Mouse (Mus musculus) forebrain, embryonic 10.5 days (tissue): ENCODE data around the gene Cd248. TPM values are rescaled to one million over a fixed set of nuclear protein-coding genes. Genes with fewer than 3 reads are reported as not detected.

Experiments
- DNase-seq: peaks from one replicate; pipeline ENCODE4 v3.0.0-alpha.2; 2017; ENCODE audit warnings: low spot score; ENCODE audit errors: extremely low spot score
- H3K27ac ChIP-seq: fragments of 300-500 bp; sonication (generic); 2 replicates; pipeline ENCODE4 v1.5.1; 2016; ENCODE audit warnings: mild to moderate bottlenecking
- H3K27me3 ChIP-seq: fragments of 300-500 bp; sonication (generic); 2 replicates; pipeline ENCODE4 v1.6.1; 2016; ENCODE audit warnings: mild to moderate bottlenecking; ENCODE audit not compliant: poor library complexity, severe bottlenecking
- H3K36me3 ChIP-seq: fragments of 300-500 bp; sonication (generic); replicated peaks from 2 replicates; pipeline ENCODE4 v1.6.1; 2016; ENCODE audit warnings: mild to moderate bottlenecking, moderate library complexity
- H3K4me1 ChIP-seq: fragments of 300-500 bp; sonication (generic); 2 replicates; pipeline ENCODE4 v1.6.1; 2016
- H3K4me3 ChIP-seq: fragments of 300-500 bp; sonication (generic); 2 replicates; pipeline ENCODE4 v1.5.1; 2016; ENCODE audit warnings: mild to moderate bottlenecking, moderate library complexity
- H3K9me3 ChIP-seq: fragments of 300-500 bp; sonication (generic); 2 replicates; pipeline ENCODE4 v1.6.1; 2016; ENCODE audit warnings: mild to moderate bottlenecking, moderate library complexity
- WGBS: fragments of 180-500 bp; shearing (Covaris S2); methylation state at CpG from one replicate; pipeline ENCODE4 v1.1.7; 2016; 5-methylcytosine and 5-hydroxymethylcytosine counted together
- polyA plus RNA-seq: library from polyadenylated mRNA; unstranded; fragments of >200 nt; fragmentation: Nextera tagmentation; extraction: Ambion mirVana; gene quantifications from 2 replicates; pipeline ENCODE4 v1.2.1, GENCODE M21; 2016

The Cd248 gene
- polyA plus RNA-seq, 1 experiment from 2014 or later, result 15.9 TPM

GRCm38 (mm10) chr19:5107556-5108270, 39.8 kb downstream of the Cd248 start:
- Histone ChIP-seq H3K27me3 (no peaks in the 10 kb centered on the region), H3K4me3 (peak overlapping the region; percentile 84), H3K36me3 (peaks cover 79% of the 10 kb centered on the region), H3K27ac (no peak overlapping the region), H3K4me1 (peaks cover 33% of the 10 kb centered on the region), H3K9me3 (no peaks in the 10 kb centered on the region)
- 75% methylated on average over 18 of the region's 18 CpGs for WGBS
- DNase-seq, result no peak

- no peak for DNase-seq
- Histone ChIP-seq H3K9me3 (no peaks in the 10 kb centered on the region), H3K36me3 (peaks cover 79% of the 10 kb centered on the region), H3K27me3 (no peaks in the 10 kb centered on the region), H3K27ac (0 out of 2 replicates have a peak overlapping the region, but pooled peaks have one; percentile 30), H3K4me3 (peak overlapping the region; percentile 10; the same call in 1 of the 2 replicates), H3K4me1 (peaks cover 33% of the 10 kb centered on the region)
- 28% methylated on average over 5 of the region's 5 CpGs for WGBS
Measured at GRCm38 (mm10) chr19:5108271-5108575, 40.3 kb downstream of the Cd248 start.

- Histone ChIP-seq H3K4me1 (peaks cover 33% of the 10 kb centered on the region), H3K27ac (no peak overlapping the region), H3K9me3 (no peaks in the 10 kb centered on the region), H3K36me3 (peaks cover 79% of the 10 kb centered on the region), H3K27me3 (no peaks in the 10 kb centered on the region), H3K4me3 (no peak overlapping the region)
- DNase-seq, result no peak
- WGBS, result 59% methylated on average over 4 of the region's 4 CpGs
Measured at GRCm38 (mm10) chr19:5108702-5109101, 40.8 kb downstream of the Cd248 start.

GRCm38 (mm10) chr19:5109659-5110453, 42.0 kb downstream of the Cd248 start:
- Histone ChIP-seq H3K27me3 (no peaks in the 10 kb centered on the region), H3K4me1 (peaks cover 32% of the 10 kb centered on the region), H3K36me3 (peaks cover 77% of the 10 kb centered on the region), H3K4me3 (no peak overlapping the region), H3K27ac (no peak overlapping the region), H3K9me3 (no peaks in the 10 kb centered on the region)
- 74% methylated on average over 19 of the region's 19 CpGs for WGBS
- DNase-seq, result no peak

GRCm38 (mm10) chr19:5113783-5114182, 45.9 kb downstream of the Cd248 start:
- Histone ChIP-seq H3K4me1 (peaks cover 17% of the 10 kb centered on the region), H3K4me3 (no peak overlapping the region), H3K27ac (no peak overlapping the region), H3K27me3 (peaks cover 3% of the 10 kb centered on the region), H3K36me3 (peaks cover 66% of the 10 kb centered on the region), H3K9me3 (no peaks in the 10 kb centered on the region)
- 95% methylated on average over 7 of the region's 7 CpGs for WGBS
- DNase-seq, result no peak

- H3K9me3 ChIP-seq, result no peaks in the 10 kb centered on the region
- H3K36me3 ChIP-seq, result peaks cover 26% of the 10 kb centered on the region
- DNase-seq, result peak; percentile 92
- H3K4me3 ChIP-seq, result peak overlapping the region; percentile 89
- peaks cover 20% of the 10 kb centered on the region for H3K4me1 ChIP-seq
- peak overlapping the region; percentile 91 for H3K27ac ChIP-seq
- H3K27me3 ChIP-seq, result peaks cover 10% of the 10 kb centered on the region
- under 1% methylated on average over 82 of the region's 83 CpGs for WGBS
Measured at GRCm38 (mm10) chr19:5117494-5118383, 49.9 kb downstream of the Cd248 start.

- H3K27me3 ChIP-seq, result peaks cover 10% of the 10 kb centered on the region
- H3K4me1 ChIP-seq, result peaks cover 20% of the 10 kb centered on the region
- no peaks in the 10 kb centered on the region for H3K9me3 ChIP-seq
- H3K27ac ChIP-seq, result peak within 1 kb of the TSS; percentile 91
- no peak for DNase-seq
- peak within 1 kb of the TSS; percentile 89 for H3K4me3 ChIP-seq
- 1% methylated on average over 18 of the region's 18 CpGs for WGBS
- peaks cover 20% of the 10 kb centered on the region for H3K36me3 ChIP-seq
Measured at GRCm38 (mm10) chr19:5118384-5118698, 50.5 kb downstream of the Cd248 start, which contains the start of gene Klc2. Gene Klc2, minus strand, starts transcription at chr19:5118560.

Other genes starting within 250 kb of the Cd248 start
- 40.5 and 47.2 TPM in 2 replicates for gene Ccs, start 228.7 kb upstream of the Cd248 start, polyA plus RNA-seq
- 0.18 TPM in 1 of 2 replicates, not detected in the other for gene Ccdc87, start 228.7 kb upstream of the Cd248 start, polyA plus RNA-seq
- gene Ctsf, start 212.9 kb upstream of the Cd248 start, polyA plus RNA-seq, result 21.4 and 25.5 TPM in 2 replicates
- gene Actn3, start 190.2 kb upstream of the Cd248 start, polyA plus RNA-seq, result 2.0 and 2.2 TPM in 2 replicates
- gene Zdhhc24, start 189.4 kb upstream of the Cd248 start, polyA plus RNA-seq, result 11.5 and 13.2 TPM in 2 replicates
- gene Bbs1, start 161.4 kb upstream of the Cd248 start, polyA plus RNA-seq, result 8.7 and 9.8 TPM in 2 replicates
- 193 and 199 TPM in 2 replicates for gene Dpp3, start 139.8 kb upstream of the Cd248 start, polyA plus RNA-seq
- gene Peli3, start 125.0 kb upstream of the Cd248 start, polyA plus RNA-seq, result 1.4 and 1.7 TPM in 2 replicates
- gene Mrpl11, start 105.9 kb upstream of the Cd248 start, polyA plus RNA-seq, result 153 and 161 TPM in 2 replicates
- gene Npas4, start 77.8 kb upstream of the Cd248 start, polyA plus RNA-seq, result not detected in 2 replicates
- 9.3 and 10.1 TPM in 2 replicates for gene Slc29a2, start 44.2 kb upstream of the Cd248 start, polyA plus RNA-seq
- 36.2 and 38.4 TPM in 2 replicates for gene B4gat1, start 29.3 kb upstream of the Cd248 start, polyA plus RNA-seq
- gene AC124502.3, start 29.2 kb upstream of the Cd248 start, polyA plus RNA-seq, result 2.8 and 3.6 TPM in 2 replicates
- gene Brms1, start 26.7 kb upstream of the Cd248 start, polyA plus RNA-seq, result 83.0 and 84.2 TPM in 2 replicates
- 2.7 and 3.7 TPM in 2 replicates for gene Rin1, start 17.6 kb upstream of the Cd248 start, polyA plus RNA-seq
- 0.47 and 1.7 TPM in 2 replicates for gene Tmem151a, start 17.5 kb downstream of the Cd248 start, polyA plus RNA-seq
- 67.1 and 74.2 TPM in 2 replicates for gene Yif1a, start 20.5 kb downstream of the Cd248 start, polyA plus RNA-seq
- gene Cnih2, start 30.4 kb downstream of the Cd248 start, polyA plus RNA-seq, result 33.2 and 34.2 TPM in 2 replicates
- gene Rab1b, start 39.0 kb downstream of the Cd248 start, polyA plus RNA-seq, result 253 and 255 TPM in 2 replicates
- gene Klc2, start 50.5 kb downstream of the Cd248 start, polyA plus RNA-seq, result 26.4 and 27.5 TPM in 2 replicates
- 21.3 and 22.7 TPM in 2 replicates for gene Pacs1, start 205.0 kb downstream of the Cd248 start, polyA plus RNA-seq
- 458 and 482 TPM in 2 replicates for gene Sf3b2, start 227.4 kb downstream of the Cd248 start, polyA plus RNA-seq
- gene Gal3st3, start 230.3 kb downstream of the Cd248 start, polyA plus RNA-seq, result 10.3 and 12.1 TPM in 2 replicates